Mouse (Mus musculus): Measurements from ENCODE around the gene Tex101.

DNA sequence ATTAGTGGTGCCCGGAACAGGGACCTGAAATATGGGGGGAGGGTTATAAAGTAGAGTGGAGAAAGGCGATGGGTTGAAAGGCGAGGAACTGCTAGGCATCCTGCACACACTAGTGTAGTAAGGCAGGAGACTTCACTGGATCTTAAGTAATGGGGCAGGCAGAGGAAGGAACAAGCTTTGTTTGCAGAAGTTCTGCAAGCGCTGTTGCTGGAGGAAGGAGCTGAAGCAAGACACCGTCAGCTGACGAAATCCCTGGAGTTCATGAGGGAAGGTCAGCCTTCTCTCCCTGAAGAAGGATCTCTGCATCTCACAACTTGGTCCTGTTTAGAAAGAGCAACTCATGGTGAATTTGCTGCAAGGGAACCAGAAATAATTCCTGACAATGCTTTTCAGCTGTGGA lies 38.6 kb upstream of the Tex101 start:
- no peak for TF ChIP-seq GATA1 (IDR thresholded peaks at IDR 0.05; ENCODE audit: borderline replicate concordance, low read length)
- TF ChIP-seq CTCF (IDR thresholded peaks at IDR 0.05; ENCODE audit: low read depth, low read length): no peak
